Mouse (Mus musculus): ENCODE data around the gene Kcnq1.

- TF ChIP-seq GATA1 (IDR thresholded peaks at IDR 0.05; ENCODE audit: low read depth, low read length) (no peak), SMC3 (IDR thresholded peaks at IDR 0.05; ENCODE audit: low read depth, low read length) (no peak), POLR2A (IDR thresholded peaks at IDR 0.05; ENCODE audit: control insufficient read depth in 1 of 2, insufficient read depth in 1 of 2, low read depth in 1 of 2, low read length in 2 of 2, poor library complexity in 1 of 2) (no peak)
Measured at GRCm38 (mm10) chr7:143158690-143159425, 52.7 kb downstream of the Kcnq1 start.

All from MEL (cell line).